Mouse (Mus musculus) A20 (cell line): ENCODE results near the gene Gzmm.

Experiments
- DNase-seq: peaks from one replicate; pipeline ENCODE4 v3.0.0-alpha.2; 2011; ENCODE audit warnings: low read depth, low spot score

Gene Gzmm

GRCm38 (mm10) chr10:79723692-79724091 is 34.9 kb downstream of the Gzmm start:
- no peak for DNase-seq

GRCm38 (mm10) chr10:79726090-79726489 is 37.3 kb downstream of the Gzmm start:
- peak; percentile 70 for DNase-seq

GRCm38 (mm10) chr10:79728323-79729249 is 39.8 kb downstream of the Gzmm start:
- no peak for DNase-seq

GRCm38 (mm10) chr10:79729357-79729965 is 40.6 kb downstream of the Gzmm start:
- no peak for DNase-seq

DNA sequence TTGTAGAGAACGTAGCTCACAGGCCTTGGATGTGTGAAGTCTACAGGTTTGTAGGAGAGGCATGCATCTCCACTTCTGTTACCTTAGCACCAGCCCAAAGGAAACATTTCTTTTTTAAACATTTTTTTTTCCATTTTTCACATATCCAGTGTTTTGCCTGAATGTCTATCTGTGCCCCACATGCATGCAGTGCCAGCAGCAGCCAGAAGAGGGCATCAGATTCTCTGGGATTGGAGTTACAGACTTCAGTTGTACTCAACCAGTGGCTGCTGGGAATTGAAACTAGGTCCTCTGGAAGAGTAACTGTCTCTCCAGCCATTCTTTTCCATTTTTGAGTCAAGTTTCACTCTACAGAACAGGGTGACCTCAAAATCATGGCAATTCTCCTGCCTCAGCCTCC is 43.7 kb downstream of the Gzmm start:
- peak; percentile 41 for DNase-seq

GRCm38 (mm10) chr10:79733847-79734246 is 45.0 kb downstream of the Gzmm start:
- no peak for DNase-seq

DNA sequence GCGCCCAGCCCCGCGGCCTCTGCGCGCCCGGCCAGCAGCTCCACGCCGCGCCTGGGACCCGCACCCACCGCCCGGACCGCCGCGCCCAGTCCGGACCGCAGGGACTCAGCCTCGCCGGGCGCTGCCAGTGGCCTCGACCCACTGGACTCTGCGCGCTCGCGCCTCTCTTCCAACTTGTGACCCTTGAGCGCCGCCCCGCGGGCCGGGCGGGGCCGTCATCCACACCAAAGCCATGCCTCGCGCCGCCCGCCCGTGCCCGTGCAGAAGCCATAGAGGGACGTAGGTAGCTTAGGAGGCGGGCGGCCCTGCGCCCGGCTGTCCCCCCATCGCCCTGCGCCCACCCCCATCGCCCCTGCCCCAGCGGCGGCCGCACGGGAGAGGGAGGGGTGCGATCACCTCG is 46.5 kb downstream of the Gzmm start:
- DNase-seq, result no peak

GRCm38 (mm10) chr10:79736706-79737105 is 47.9 kb downstream of the Gzmm start:
- no peak for DNase-seq

DNA sequence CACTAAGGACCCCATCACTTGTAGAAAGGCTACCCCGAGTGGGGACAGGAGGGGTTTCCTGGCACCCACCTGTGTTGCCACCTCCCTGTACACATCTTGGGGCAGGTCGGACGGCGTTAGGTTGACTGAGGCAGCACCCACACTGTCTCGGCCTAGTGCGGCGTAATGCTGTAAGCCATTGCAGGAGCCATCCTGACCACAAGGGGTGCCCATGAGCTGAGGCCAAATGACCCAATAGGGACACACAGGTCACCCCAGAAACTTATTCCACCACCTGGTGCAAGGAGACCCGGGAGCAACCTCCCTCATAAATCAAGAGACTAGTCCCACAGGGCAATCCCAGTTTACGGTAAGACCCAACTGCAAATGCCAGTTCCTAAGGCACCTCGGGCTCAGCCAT is 49.4 kb downstream of the Gzmm start:
- peak; percentile 26 for DNase-seq

- DNase-seq, result no peak
Measured at GRCm38 (mm10) chr10:79739234-79739633, 50.4 kb downstream of the Gzmm start.

GRCm38 (mm10) chr10:79740863-79741262 is 52.0 kb downstream of the Gzmm start:
- no peak for DNase-seq

GRCm38 (mm10) chr10:79743161-79743560 is 54.3 kb downstream of the Gzmm start:
- no peak for DNase-seq

DNA sequence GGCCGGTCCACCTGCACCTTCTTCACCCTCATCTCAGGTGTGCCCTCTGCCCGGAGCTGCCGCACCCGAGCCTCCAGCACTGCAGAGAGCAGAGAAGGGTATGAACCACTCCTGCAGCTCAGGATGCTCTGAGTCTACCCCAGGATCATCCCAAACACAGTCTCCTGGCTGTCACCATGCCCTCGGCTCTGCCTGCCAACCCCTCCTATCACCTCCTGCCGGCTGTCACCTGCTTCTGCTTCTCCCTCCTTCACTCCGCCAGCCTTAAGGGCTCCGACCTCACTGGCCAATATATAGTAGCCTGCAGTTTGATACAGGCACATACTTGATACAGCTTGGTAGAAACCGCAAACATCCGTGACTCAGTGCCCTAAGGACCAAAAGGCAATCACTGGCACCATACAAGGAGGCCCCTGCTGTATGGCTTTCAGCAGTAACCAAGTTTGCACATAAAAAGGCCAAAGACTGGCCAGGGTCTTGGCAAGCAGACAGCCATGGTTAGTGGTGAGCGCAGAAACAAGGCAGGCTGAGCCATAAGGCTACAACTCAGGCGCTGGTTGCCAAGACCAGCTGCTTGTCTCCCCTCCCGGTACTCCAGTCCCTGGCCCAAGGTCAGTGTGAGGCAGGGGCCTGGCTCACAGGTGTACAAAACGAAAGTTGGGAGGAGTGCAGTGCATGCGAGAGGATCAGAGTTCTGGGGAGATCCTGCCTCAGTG is 55.0 kb downstream of the Gzmm start:
- DNase-seq, result no peak
